Mouse (Mus musculus) heart, embryonic 15.5 days (tissue): Measurements from ENCODE around the gene Gm572. TPM values are rescaled to one million over a fixed set of nuclear protein-coding genes. Genes with fewer than 3 reads are reported as not detected.

ENCODE experiments used
- ATAC-seq: fragments of 200-750 bp; cut with Nextera tagmentation; replicated peaks from 2 replicates; pipeline ENCODE4 v1.8.0; 2017; ENCODE audit warnings: low read depth, moderate TSS enrichment; ENCODE audit not compliant: insufficient number of reproducible peaks, insufficient read depth, low FRiP score
- H3K27ac ChIP-seq: fragments of 300-500 bp; sonication (generic); 2 replicates; pipeline ENCODE4 v1.5.1; 2015; ENCODE audit warnings: mild to moderate bottlenecking, inconsistent platforms
- H3K27me3 ChIP-seq: fragments of 300-500 bp; sonication (generic); 2 replicates; pipeline ENCODE4 v1.6.1; 2015; ENCODE audit warnings: inconsistent platforms
- H3K36me3 ChIP-seq: fragments of 300-500 bp; sonication (generic); 2 replicates; pipeline ENCODE4 v1.6.1; 2015; ENCODE audit warnings: mild to moderate bottlenecking, inconsistent platforms
- H3K4me1 ChIP-seq: fragments of 300-500 bp; sonication (generic); replicated peaks from 2 replicates; pipeline ENCODE4 v1.6.1; 2015; ENCODE audit warnings: inconsistent platforms
- H3K4me2 ChIP-seq: fragments of 300-500 bp; sonication (generic); 2 replicates; pipeline ENCODE4 v1.6.1; 2015; ENCODE audit warnings: inconsistent platforms, mild to moderate bottlenecking, moderate library complexity
- H3K4me3 ChIP-seq: fragments of 300-500 bp; sonication (generic); 2 replicates; pipeline ENCODE4 v1.5.1; 2015; ENCODE audit warnings: mild to moderate bottlenecking, inconsistent platforms
- H3K9ac ChIP-seq: fragments of 300-500 bp; sonication (generic); 2 replicates; pipeline ENCODE4 v1.6.1; 2015; ENCODE audit warnings: mild to moderate bottlenecking, inconsistent platforms
- H3K9me3 ChIP-seq: fragments of 300-500 bp; sonication (generic); replicated peaks from 2 replicates; pipeline ENCODE4 v1.6.1; 2016; ENCODE audit warnings: inconsistent platforms
- WGBS: fragments of 180-500 bp; shearing (Covaris S2); methylation state at CpG from one replicate; pipeline ENCODE4 v1.1.7; 2015; ENCODE audit warnings: mixed read lengths; 5-methylcytosine and 5-hydroxymethylcytosine counted together
- polyA plus RNA-seq: library from polyadenylated mRNA; unstranded; fragments of >200 nt; fragmentation: Nextera tagmentation; extraction: Ambion mirVana; gene quantifications from 2 replicates; pipeline ENCODE4 v1.2.1, GENCODE M21; 2015

Gm572 gene
- polyA plus RNA-seq, 1 experiment from 2014 or later = 0.38 TPM

GRCm38 (mm10) chr4:148667006-148667755 is 24.1 kb downstream of the Gm572 start:
- no peaks in the 10 kb centered on the region for H3K9me3 ChIP-seq
- peak overlapping the region; percentile 45 for H3K9ac ChIP-seq
- WGBS = 40% methylated on average over 15 of the region's 15 CpGs
- peak; percentile 59 for ATAC-seq
- no peaks in the 10 kb centered on the region; the same call in 1 of the 2 replicates for H3K27me3 ChIP-seq
- H3K4me1 ChIP-seq = peaks cover 44% of the 10 kb centered on the region
- H3K4me3 ChIP-seq = peak overlapping the region; percentile 37
- H3K36me3 ChIP-seq = no peaks in the 10 kb centered on the region
- peak overlapping the region; percentile 96 for H3K27ac ChIP-seq
- H3K4me2 ChIP-seq = peak overlapping the region; percentile 61

- peak overlapping the region; percentile 49 for H3K4me2 ChIP-seq
- ATAC-seq = no peak
- H3K4me1 ChIP-seq = peaks cover 45% of the 10 kb centered on the region
- no peaks in the 10 kb centered on the region for H3K9me3 ChIP-seq
- no peaks in the 10 kb centered on the region for H3K36me3 ChIP-seq
- no peak overlapping the region for H3K9ac ChIP-seq
- H3K27me3 ChIP-seq = no peaks in the 10 kb centered on the region
- WGBS = 13% methylated on average over 16 of the region's 16 CpGs
- H3K4me3 ChIP-seq = no peak overlapping the region
- no peak overlapping the region for H3K27ac ChIP-seq
Measured at GRCm38 (mm10) chr4:148671230-148671947, 28.3 kb downstream of the Gm572 start.

GRCm38 (mm10) chr4:148675043-148675442 is 31.9 kb downstream of the Gm572 start:
- H3K4me2 ChIP-seq = no peak overlapping the region
- H3K36me3 ChIP-seq = no peaks in the 10 kb centered on the region
- no peaks in the 10 kb centered on the region for H3K27me3 ChIP-seq
- no peak overlapping the region for H3K9ac ChIP-seq
- WGBS = 50% methylated on average over 7 of the region's 7 CpGs
- H3K4me1 ChIP-seq = peaks cover 35% of the 10 kb centered on the region
- no peak for ATAC-seq
- H3K27ac ChIP-seq = no peak overlapping the region
- H3K9me3 ChIP-seq = no peaks in the 10 kb centered on the region
- no peak overlapping the region for H3K4me3 ChIP-seq

- Histone ChIP-seq H3K4me1 (peaks cover 32% of the 10 kb centered on the region), H3K27ac (peak overlapping the region; percentile 46), H3K4me3 (no peak overlapping the region), H3K9ac (no peak overlapping the region), H3K36me3 (no peaks in the 10 kb centered on the region), H3K9me3 (no peaks in the 10 kb centered on the region), H3K4me2 (peak overlapping the region; percentile 10; the same call in 1 of the 2 replicates), H3K27me3 (no peaks in the 10 kb centered on the region)
- ATAC-seq = peak; percentile 73
- WGBS = 42% methylated on average over 16 of the region's 16 CpGs
Measured at GRCm38 (mm10) chr4:148676188-148676960, 33.3 kb downstream of the Gm572 start.

- Histone ChIP-seq H3K27ac (0 out of 2 replicates have a peak overlapping the region, but pooled peaks have one; percentile 6), H3K4me2 (peak overlapping the region; percentile 10; the same call in 1 of the 2 replicates), H3K9ac (no peak overlapping the region), H3K4me3 (no peak overlapping the region), H3K4me1 (peaks cover 31% of the 10 kb centered on the region), H3K9me3 (no peaks in the 10 kb centered on the region), H3K27me3 (no peaks in the 10 kb centered on the region), H3K36me3 (no peaks in the 10 kb centered on the region)
- WGBS = 38% methylated on average over 20 of the region's 20 CpGs
- peak; percentile 34; the same call in 1 of the 2 replicates for ATAC-seq
Measured at GRCm38 (mm10) chr4:148676961-148677637, 34.0 kb downstream of the Gm572 start.

GRCm38 (mm10) chr4:148678105-148678504 is 35.0 kb downstream of the Gm572 start:
- no peak for ATAC-seq
- Histone ChIP-seq H3K4me1 (peaks cover 31% of the 10 kb centered on the region), H3K4me3 (no peak overlapping the region), H3K9ac (no peak overlapping the region), H3K36me3 (no peaks in the 10 kb centered on the region), H3K27me3 (no peaks in the 10 kb centered on the region), H3K4me2 (no peak overlapping the region), H3K9me3 (no peaks in the 10 kb centered on the region), H3K27ac (no peak overlapping the region)
- 90% methylated on average over 7 of the region's 7 CpGs for WGBS

- no peak overlapping the region for H3K27ac ChIP-seq
- 60% methylated on average over 1 of the region's 1 CpGs for WGBS
- H3K9ac ChIP-seq = no peak overlapping the region
- no peaks in the 10 kb centered on the region for H3K36me3 ChIP-seq
- no peak overlapping the region for H3K4me2 ChIP-seq
- peaks cover 23% of the 10 kb centered on the region for H3K4me1 ChIP-seq
- ATAC-seq = no peak
- no peaks in the 10 kb centered on the region for H3K27me3 ChIP-seq
- H3K4me3 ChIP-seq = no peak overlapping the region
- no peaks in the 10 kb centered on the region for H3K9me3 ChIP-seq
Measured at GRCm38 (mm10) chr4:148680505-148681067, 37.5 kb downstream of the Gm572 start.

GRCm38 (mm10) chr4:148681429-148681828 is 38.3 kb downstream of the Gm572 start:
- Histone ChIP-seq H3K4me1 (peaks cover 22% of the 10 kb centered on the region), H3K4me2 (peak overlapping the region; percentile 43; the same call in 1 of the 2 replicates), H3K9ac (peak overlapping the region; percentile 31; the same call in 1 of the 2 replicates), H3K27ac (no peak overlapping the region), H3K36me3 (no peaks in the 10 kb centered on the region), H3K4me3 (0 out of 2 replicates have a peak overlapping the region, but pooled peaks have one; percentile 7), H3K27me3 (peaks cover 6% of the 10 kb centered on the region; the same call in 1 of the 2 replicates), H3K9me3 (no peaks in the 10 kb centered on the region)
- ATAC-seq = no peak
- 19% methylated on average over 8 of the region's 8 CpGs for WGBS

GRCm38 (mm10) chr4:148682961-148683360 is 39.8 kb downstream of the Gm572 start:
- H3K9me3 ChIP-seq = no peaks in the 10 kb centered on the region
- peaks cover 21% of the 10 kb centered on the region for H3K4me1 ChIP-seq
- no peak overlapping the region for H3K4me3 ChIP-seq
- 85% methylated on average over 4 of the region's 4 CpGs for WGBS
- H3K4me2 ChIP-seq = no peak overlapping the region
- peaks cover 7% of the 10 kb centered on the region; the same call in 1 of the 2 replicates for H3K27me3 ChIP-seq
- H3K9ac ChIP-seq = no peak overlapping the region
- no peaks in the 10 kb centered on the region for H3K36me3 ChIP-seq
- no peak for ATAC-seq
- no peak overlapping the region for H3K27ac ChIP-seq

GRCm38 (mm10) chr4:148683539-148683938 is 40.4 kb downstream of the Gm572 start:
- H3K27me3 ChIP-seq = peaks cover 7% of the 10 kb centered on the region; the same call in 1 of the 2 replicates
- no peak overlapping the region for H3K9ac ChIP-seq
- peaks cover 21% of the 10 kb centered on the region for H3K4me1 ChIP-seq
- H3K9me3 ChIP-seq = no peaks in the 10 kb centered on the region
- no peak for ATAC-seq
- WGBS = 60% methylated on average over 13 of the region's 13 CpGs
- no peaks in the 10 kb centered on the region for H3K36me3 ChIP-seq
- H3K27ac ChIP-seq = no peak overlapping the region
- no peak overlapping the region for H3K4me2 ChIP-seq
- H3K4me3 ChIP-seq = no peak overlapping the region
